Mouse (Mus musculus): ENCODE data around the gene Myo18a. TPM values are rescaled to one million over a fixed set of nuclear protein-coding genes. Genes with fewer than 3 reads are reported as not detected.

The Myo18a gene
- polyA plus RNA-seq, 1 experiment from 2014 or later, result 23.8 TPM

GRCm38 (mm10) chr11:77873116-77873515 lies 110.1 kb downstream of the Myo18a start:
- Histone ChIP-seq H3K9me3 (ENCODE audit: control insufficient read depth, low read length) (no peaks in the 10 kb centered on the region), H3K27ac (ENCODE audit: low read depth, low read length) (no peak overlapping the region), H3K4me2 (no peak overlapping the region), H3K27me3 (ENCODE audit: control insufficient read depth, insufficient read depth, low read length) (peaks cover 2% of the 10 kb centered on the region; the same call in 1 of the 2 replicates), H3K36me3 (ENCODE audit: control insufficient read depth, insufficient read depth, low read length) (no peaks in the 10 kb centered on the region), H3K4me1 (ENCODE audit: control insufficient read depth, insufficient read depth, low read length) (peaks cover 32% of the 10 kb centered on the region), H3K4me3 (ENCODE audit: low read depth, low read length) (no peak overlapping the region), H3K9ac (ENCODE audit: low read length) (no peak overlapping the region)
- no peak for DNase-seq (ENCODE audit: low spot score, missing footprints)
- WGBS, result 46% methylated on average over 3 of the region's 3 CpGs
- ATAC-seq (ENCODE audit: low FRiP score), result no peak

GRCm38 (mm10) chr11:77874685-77875231 lies 111.7 kb downstream of the Myo18a start:
- Histone ChIP-seq H3K9ac (ENCODE audit: low read length) (no peak overlapping the region), H3K9me3 (ENCODE audit: control insufficient read depth, low read length) (no peaks in the 10 kb centered on the region), H3K4me3 (ENCODE audit: low read depth, low read length) (no peak overlapping the region), H3K4me1 (ENCODE audit: control insufficient read depth, insufficient read depth, low read length) (peaks cover 28% of the 10 kb centered on the region), H3K27ac (ENCODE audit: low read depth, low read length) (no peak overlapping the region), H3K4me2 (no peak overlapping the region), H3K36me3 (ENCODE audit: control insufficient read depth, insufficient read depth, low read length) (no peaks in the 10 kb centered on the region), H3K27me3 (ENCODE audit: control insufficient read depth, insufficient read depth, low read length) (no peaks in the 10 kb centered on the region; the same call in 1 of the 2 replicates)
- no peak for DNase-seq (ENCODE audit: low spot score, missing footprints)
- 73% methylated on average over 6 of the region's 6 CpGs for WGBS
- ATAC-seq (ENCODE audit: low FRiP score), result no peak

GRCm38 (mm10) chr11:77875269-77875668 lies 112.2 kb downstream of the Myo18a start:
- H3K27ac ChIP-seq (ENCODE audit: low read depth, low read length), result peak overlapping the region; percentile 44; the same call in 1 of the 2 replicates

GRCm38 (mm10) chr11:77875847-77876759 lies 113.1 kb downstream of the Myo18a start:
- Histone ChIP-seq H3K4me2 (no peak overlapping the region), H3K36me3 (ENCODE audit: control insufficient read depth, insufficient read depth, low read length) (no peaks in the 10 kb centered on the region), H3K27ac (ENCODE audit: low read depth, low read length) (peak overlapping the region; percentile 44), H3K4me1 (ENCODE audit: control insufficient read depth, insufficient read depth, low read length) (peaks cover 28% of the 10 kb centered on the region), H3K27me3 (ENCODE audit: control insufficient read depth, insufficient read depth, low read length) (no peaks in the 10 kb centered on the region; the same call in 1 of the 2 replicates), H3K9me3 (ENCODE audit: control insufficient read depth, low read length) (no peaks in the 10 kb centered on the region), H3K4me3 (ENCODE audit: low read depth, low read length) (no peak overlapping the region), H3K9ac (ENCODE audit: low read length) (peak overlapping the region; percentile 25; the same call in 1 of the 2 replicates)
- 59% methylated on average over 26 of the region's 26 CpGs for WGBS
- DNase-seq (ENCODE audit: low spot score, missing footprints), result no peak
- no peak for ATAC-seq (ENCODE audit: low FRiP score)

More at GRCm38 (mm10) chr11:77875269-77875668, 112.2 kb downstream of the Myo18a start:
- ATAC-seq (ENCODE audit: low FRiP score), result peak; percentile 29; the same call in 1 of the 2 replicates
- Histone ChIP-seq H3K4me2 (no peak overlapping the region), H3K4me3 (ENCODE audit: low read depth, low read length) (no peak overlapping the region), H3K36me3 (ENCODE audit: control insufficient read depth, insufficient read depth, low read length) (no peaks in the 10 kb centered on the region), H3K4me1 (ENCODE audit: control insufficient read depth, insufficient read depth, low read length) (peaks cover 28% of the 10 kb centered on the region), H3K27me3 (ENCODE audit: control insufficient read depth, insufficient read depth, low read length) (no peaks in the 10 kb centered on the region; the same call in 1 of the 2 replicates), H3K9ac (ENCODE audit: low read length) (no peak overlapping the region), H3K9me3 (ENCODE audit: control insufficient read depth, low read length) (no peaks in the 10 kb centered on the region)
- WGBS, result 53% methylated on average over 5 of the region's 5 CpGs
- no peak for DNase-seq (ENCODE audit: low spot score, missing footprints)

GRCm38 (mm10) chr11:77876760-77877148 lies 113.7 kb downstream of the Myo18a start:
- 41% methylated on average over 11 of the region's 11 CpGs for WGBS
- Histone ChIP-seq H3K27ac (ENCODE audit: low read depth, low read length) (peak overlapping the region; percentile 36), H3K36me3 (ENCODE audit: control insufficient read depth, insufficient read depth, low read length) (no peaks in the 10 kb centered on the region), H3K4me1 (ENCODE audit: control insufficient read depth, insufficient read depth, low read length) (peaks cover 24% of the 10 kb centered on the region), H3K4me3 (ENCODE audit: low read depth, low read length) (no peak overlapping the region), H3K9me3 (ENCODE audit: control insufficient read depth, low read length) (no peaks in the 10 kb centered on the region), H3K9ac (ENCODE audit: low read length) (peak overlapping the region; percentile 25; the same call in 1 of the 2 replicates), H3K27me3 (ENCODE audit: control insufficient read depth, insufficient read depth, low read length) (no peaks in the 10 kb centered on the region; the same call in 1 of the 2 replicates), H3K4me2 (no peak overlapping the region)
- DNase-seq (ENCODE audit: low spot score, missing footprints) (no peak), ATAC-seq (ENCODE audit: low FRiP score) (no peak)

GRCm38 (mm10) chr11:77884524-77885245 lies 121.6 kb downstream of the Myo18a start:
- 36% methylated on average over 10 of the region's 10 CpGs for WGBS
- H3K27me3 ChIP-seq (ENCODE audit: control insufficient read depth, insufficient read depth, low read length), result peaks cover 4% of the 10 kb centered on the region
- peak overlapping the region; percentile 60 for H3K27ac ChIP-seq (ENCODE audit: low read depth, low read length)
- no peaks in the 10 kb centered on the region for H3K36me3 ChIP-seq (ENCODE audit: control insufficient read depth, insufficient read depth, low read length)
- no peak overlapping the region for H3K9ac ChIP-seq (ENCODE audit: low read length)
- peaks cover 48% of the 10 kb centered on the region for H3K4me1 ChIP-seq (ENCODE audit: control insufficient read depth, insufficient read depth, low read length)
- H3K4me2 ChIP-seq, result peak overlapping the region; percentile 5
- no peak overlapping the region for H3K4me3 ChIP-seq (ENCODE audit: low read depth, low read length)
- ATAC-seq (ENCODE audit: low FRiP score) (peak; percentile 43; the same call in 1 of the 2 replicates), DNase-seq (ENCODE audit: low spot score, missing footprints) (peak; percentile 93)
- H3K9me3 ChIP-seq (ENCODE audit: control insufficient read depth, low read length), result no peaks in the 10 kb centered on the region

- ATAC-seq (ENCODE audit: low FRiP score) (peak; percentile 87), DNase-seq (ENCODE audit: low spot score, missing footprints) (peak; percentile 97)
- H3K4me1 ChIP-seq (ENCODE audit: control insufficient read depth, insufficient read depth, low read length), result peaks cover 48% of the 10 kb centered on the region
- no peaks in the 10 kb centered on the region for H3K9me3 ChIP-seq (ENCODE audit: control insufficient read depth, low read length)
- no peaks in the 10 kb centered on the region for H3K36me3 ChIP-seq (ENCODE audit: control insufficient read depth, insufficient read depth, low read length)
- no peak overlapping the region for H3K4me3 ChIP-seq (ENCODE audit: low read depth, low read length)
- H3K27ac ChIP-seq (ENCODE audit: low read depth, low read length), result peak overlapping the region; percentile 60
- WGBS, result 15% methylated on average over 8 of the region's 8 CpGs
- H3K9ac ChIP-seq (ENCODE audit: low read length), result no peak overlapping the region
- peaks cover 4% of the 10 kb centered on the region for H3K27me3 ChIP-seq (ENCODE audit: control insufficient read depth, insufficient read depth, low read length)
- H3K4me2 ChIP-seq, result peak overlapping the region; percentile 5; the same call in 1 of the 2 replicates
These were observed 122.2 kb downstream of the Myo18a start for GRCm38 (mm10) chr11:77885246-77885575.

- Histone ChIP-seq H3K9me3 (ENCODE audit: control insufficient read depth, low read length) (no peaks in the 10 kb centered on the region), H3K36me3 (ENCODE audit: control insufficient read depth, insufficient read depth, low read length) (no peaks in the 10 kb centered on the region), H3K4me2 (peak overlapping the region; percentile 23; the same call in 1 of the 2 replicates), H3K4me3 (ENCODE audit: low read depth, low read length) (no peak overlapping the region), H3K27ac (ENCODE audit: low read depth, low read length) (peak overlapping the region; percentile 45), H3K27me3 (ENCODE audit: control insufficient read depth, insufficient read depth, low read length) (no peaks in the 10 kb centered on the region; the same call in none of the 2 replicates), H3K9ac (ENCODE audit: low read length) (peak overlapping the region; percentile 44), H3K4me1 (ENCODE audit: control insufficient read depth, insufficient read depth, low read length) (peaks cover 58% of the 10 kb centered on the region)
- DNase-seq (ENCODE audit: low spot score, missing footprints), result peak; percentile 93
- ATAC-seq (ENCODE audit: low FRiP score), result peak; percentile 45; the same call in 1 of the 2 replicates
- 24% methylated on average over 17 of the region's 17 CpGs for WGBS
These were observed 124.4 kb downstream of the Myo18a start for GRCm38 (mm10) chr11:77887373-77887960.
